Mouse (Mus musculus) liver, adult 2 months (tissue): ENCODE data around the gene Sdc1. TPM values are rescaled to one million over a fixed set of nuclear protein-coding genes. Genes with fewer than 3 reads are reported as not detected.

Experiments used
- DNase-seq: peaks from one replicate; pipeline ENCODE4 v3.0.0-alpha.2; 2011; ENCODE audit warnings: low read depth, low spot score; ENCODE audit errors: extremely low read depth
- H3K27ac ChIP-seq: fragments of 200-500 bp; replicated peaks from 2 replicates; pipeline ENCODE4 v1.5.1; 2012; ENCODE audit warnings: low read depth, mild to moderate bottlenecking, control low read depth, inconsistent platforms, low read length; ENCODE audit not compliant: insufficient read depth
- H3K27me3 ChIP-seq: fragments of 200-500 bp; 2 replicates; pipeline ENCODE4 v1.6.1; 2012; ENCODE audit warnings: mild to moderate bottlenecking, moderate library complexity, low read length, inconsistent platforms; ENCODE audit not compliant: control insufficient read depth, insufficient read depth
- H3K36me3 ChIP-seq: fragments of 200-500 bp; 2 replicates; pipeline ENCODE4 v1.6.1; 2012; ENCODE audit warnings: low read length, inconsistent platforms; ENCODE audit not compliant: control insufficient read depth, insufficient read depth
- H3K4me1 ChIP-seq: fragments of 200-500 bp; 2 replicates; pipeline ENCODE4 v1.6.1; 2011; ENCODE audit warnings: low read length; ENCODE audit not compliant: control insufficient read depth, insufficient read depth
- H3K4me3 ChIP-seq: fragments of 200-500 bp; 2 replicates; pipeline ENCODE4 v1.5.1; 2011; ENCODE audit warnings: low read depth, mild to moderate bottlenecking, control low read depth, low read length, moderate library complexity; ENCODE audit not compliant: insufficient read depth
- H3K79me2 ChIP-seq: fragments of 200-500 bp; 2 replicates; pipeline ENCODE4 v1.6.1; 2012; ENCODE audit warnings: inconsistent platforms, mild to moderate bottlenecking, low read length, moderate library complexity; ENCODE audit not compliant: control insufficient read depth, insufficient read depth
- H3K9ac ChIP-seq: fragments of 200-500 bp; 2 replicates; pipeline ENCODE4 v1.6.1; 2012; ENCODE audit warnings: low read depth, mild to moderate bottlenecking, control low read depth, inconsistent platforms, low read length
- CTCF ChIP-seq: fragments of 200-500 bp; IDR thresholded peaks from 2 replicates; pipeline ENCODE4 v1.5.1; 2011; ENCODE audit warnings: low read depth, low read length, control low read depth
- POLR2A ChIP-seq: fragments of 200-500 bp; IDR thresholded peaks from 2 replicates; pipeline ENCODE4 v1.6.1; 2011; ENCODE audit warnings: low read length, control low read depth; ENCODE audit not compliant: insufficient read depth; ENCODE audit errors: extremely low read depth
- WGBS: fragments of 180-500 bp; shearing (Covaris S2); methylation state at CpG from one replicate; pipeline ENCODE4 v1.1.7; 2018; 5-methylcytosine and 5-hydroxymethylcytosine counted together
- polyA plus RNA-seq: library from polyadenylated mRNA; depleted of rRNA; stranded (reverse); fragments of >200 nt; gene quantifications from 2 replicates; pipeline ENCODE4 v1.2.3, GENCODE M21; 2012
- total RNA-seq: library from RNA; depleted of rRNA; stranded (reverse); fragments of >200 nt; gene quantifications from 2 replicates; pipeline ENCODE4 v1.2.3, GENCODE M21; 2014

Gene Sdc1
- total and polyA plus RNA-seq, 2 experiments = 164 to 321 TPM

DNA sequence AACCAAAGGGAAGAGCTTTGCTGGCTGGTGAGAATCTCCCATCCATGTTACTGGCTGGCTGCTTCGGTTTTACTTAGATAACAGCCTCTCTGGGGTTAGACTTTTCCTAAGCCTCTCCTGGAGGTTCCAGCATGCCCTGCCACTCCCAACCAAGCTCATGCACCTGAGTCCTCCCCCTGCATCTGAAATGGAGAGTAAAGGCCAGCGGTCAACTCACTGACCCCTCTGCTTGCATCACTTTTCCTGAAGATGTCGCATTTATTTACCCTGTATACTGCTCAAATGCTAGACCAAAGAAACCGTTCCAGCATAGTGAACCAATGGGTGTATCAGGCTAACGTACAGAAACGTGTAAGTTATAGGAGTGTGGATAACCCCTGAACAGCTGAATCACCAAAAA, 38.5 kb downstream of the Sdc1 start:
- Histone ChIP-seq H3K27me3 (no peaks in the 10 kb centered on the region), H3K4me1 (peaks cover 26% of the 10 kb centered on the region), H3K4me3 (no peak overlapping the region), H3K79me2 (no peaks in the 10 kb centered on the region), H3K9ac (peak overlapping the region; percentile 3; the same call in 1 of the 2 replicates), H3K27ac (peak overlapping the region; percentile 88), H3K36me3 (no peaks in the 10 kb centered on the region)
- 26% methylated on average over 6 of the region's 6 CpGs for WGBS
- TF ChIP-seq CTCF = no peak
- no peak for TF ChIP-seq POLR2A
- peak; percentile 79 for DNase-seq

DNA sequence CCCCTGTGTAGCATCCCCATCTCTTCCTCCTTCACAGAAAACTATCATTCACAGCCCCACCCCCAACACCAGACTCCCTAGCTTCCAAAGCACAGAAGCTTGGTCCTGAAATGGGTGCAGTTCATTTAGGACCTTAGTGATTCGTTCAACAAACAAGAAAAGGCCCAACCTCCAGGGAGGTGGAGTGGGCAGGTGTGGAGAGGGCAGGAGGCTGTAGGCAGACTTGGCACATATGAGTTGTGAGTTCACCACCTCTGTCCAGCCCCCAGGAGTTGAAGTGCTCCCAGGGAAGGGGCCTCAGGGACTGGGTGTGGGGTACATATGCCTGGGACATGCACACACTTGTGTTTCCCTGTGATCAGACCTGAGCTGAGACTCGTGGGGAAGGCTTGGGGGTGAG, 39.8 kb downstream of the Sdc1 start:
- Histone ChIP-seq H3K27me3 (no peaks in the 10 kb centered on the region), H3K4me3 (no peak overlapping the region), H3K4me1 (peaks cover 26% of the 10 kb centered on the region), H3K79me2 (no peaks in the 10 kb centered on the region), H3K36me3 (no peaks in the 10 kb centered on the region), H3K9ac (0 out of 2 replicates have a peak overlapping the region, but pooled peaks have one; percentile 9), H3K27ac (peak overlapping the region; percentile 93)
- DNase-seq = peak; percentile 53
- TF ChIP-seq CTCF (no peak), POLR2A (no peak)
- 16% methylated on average over 2 of the region's 2 CpGs for WGBS

DNA sequence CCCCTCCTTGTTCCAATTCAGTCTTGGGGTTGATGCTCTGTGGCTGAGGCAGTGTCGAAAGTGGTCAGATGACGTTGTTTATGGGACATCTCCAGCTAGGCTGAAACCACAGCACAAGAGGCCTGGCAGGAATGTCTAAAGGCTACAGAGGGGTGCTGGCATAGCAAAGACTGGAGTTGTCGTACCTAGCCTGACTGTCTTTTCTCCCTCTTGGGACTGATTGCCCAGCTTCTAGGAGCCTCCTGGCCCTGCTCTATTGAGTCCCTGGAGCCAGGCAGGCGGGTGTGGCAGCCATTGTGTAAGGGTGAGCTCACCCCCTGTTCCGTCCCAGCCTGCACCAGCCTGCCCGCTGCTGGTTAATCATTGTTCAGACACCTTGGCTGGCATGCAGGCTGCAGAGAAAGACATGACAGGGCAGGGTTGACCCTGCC, 40.3 kb downstream of the Sdc1 start:
- Histone ChIP-seq H3K36me3 (no peaks in the 10 kb centered on the region), H3K9ac (peak overlapping the region; percentile 35; the same call in 1 of the 2 replicates), H3K27me3 (no peaks in the 10 kb centered on the region), H3K27ac (peak overlapping the region; percentile 93), H3K4me1 (peaks cover 26% of the 10 kb centered on the region), H3K79me2 (no peaks in the 10 kb centered on the region), H3K4me3 (no peak overlapping the region)
- DNase-seq = peak; percentile 87
- WGBS = 16% methylated on average over 6 of the region's 6 CpGs
- TF ChIP-seq POLR2A (no peak), CTCF (no peak)

DNA sequence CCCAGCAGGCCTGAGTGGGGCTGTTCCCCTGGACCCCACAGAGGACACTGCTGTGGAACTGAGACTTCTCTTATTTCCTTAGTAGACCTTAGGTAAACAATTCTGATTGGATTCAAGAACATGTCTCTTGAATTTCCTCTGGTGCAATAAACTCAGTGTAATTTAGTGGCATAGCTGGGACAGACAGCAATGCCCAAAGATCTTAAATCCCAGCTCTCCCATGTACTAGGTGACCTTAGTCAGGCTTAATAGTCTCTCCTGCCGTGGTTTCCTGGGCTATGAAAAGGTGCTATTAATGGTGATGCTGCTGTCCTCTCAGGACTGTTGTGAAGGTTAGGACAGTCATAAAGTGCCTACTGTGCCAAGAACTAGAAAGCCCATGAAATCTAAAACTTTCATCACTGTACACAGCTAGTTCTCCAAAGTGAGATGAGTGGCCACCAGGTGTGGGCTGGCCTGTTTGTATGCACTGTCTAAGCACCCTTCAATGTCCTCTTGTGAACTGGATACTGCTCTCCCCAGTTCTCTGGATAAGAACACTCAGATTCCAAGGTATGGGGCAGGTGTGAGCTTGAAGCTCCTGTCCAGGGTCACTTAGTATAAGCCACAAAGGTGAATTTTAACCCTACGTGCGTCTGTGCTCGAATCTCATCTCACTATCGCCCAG, 40.9 kb downstream of the Sdc1 start:
- Histone ChIP-seq H3K36me3 (no peaks in the 10 kb centered on the region), H3K9ac (no peak overlapping the region), H3K4me3 (no peak overlapping the region), H3K79me2 (no peaks in the 10 kb centered on the region), H3K27ac (peak overlapping the region; percentile 30), H3K27me3 (no peaks in the 10 kb centered on the region), H3K4me1 (peaks cover 26% of the 10 kb centered on the region)
- 70% methylated on average over 5 of the region's 5 CpGs for WGBS
- DNase-seq = no peak
- TF ChIP-seq POLR2A (no peak), CTCF (no peak)

DNA sequence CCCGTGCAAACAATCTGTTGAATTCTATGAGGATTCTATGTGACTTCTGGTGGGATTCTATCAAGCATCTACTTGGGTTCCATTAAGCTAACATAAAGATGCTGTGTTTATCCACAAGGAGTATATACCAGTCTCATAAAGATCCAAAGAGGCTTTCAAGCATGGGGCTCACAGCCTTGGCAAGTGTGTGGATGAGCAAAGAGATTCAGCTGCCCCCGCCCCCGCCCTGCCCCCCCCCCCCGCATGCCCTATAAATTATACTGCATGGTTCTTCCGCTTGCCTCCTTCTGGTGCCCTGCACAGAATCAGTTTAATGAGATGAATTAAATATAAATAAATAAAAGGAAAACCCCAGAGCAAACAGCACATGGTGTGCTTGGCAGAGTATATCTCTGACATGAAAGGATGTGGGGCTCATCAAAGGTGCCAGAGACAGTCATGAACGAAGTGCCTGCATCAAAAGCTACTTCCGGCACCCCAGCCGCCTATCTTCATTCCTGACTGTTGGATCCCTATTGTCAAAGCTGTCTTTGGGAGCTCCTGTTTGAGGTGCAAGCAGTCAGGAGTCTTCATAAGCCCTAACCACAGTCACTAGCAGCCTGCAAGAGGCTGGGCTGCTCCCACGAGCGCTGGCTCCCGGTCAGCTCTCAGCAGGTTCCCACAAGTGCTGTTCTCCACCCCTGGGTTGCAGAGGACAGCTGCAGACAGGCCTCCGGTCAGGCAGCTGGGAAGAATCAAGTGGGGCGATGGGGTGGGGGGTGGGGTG, 46.5 kb downstream of the Sdc1 start:
- Histone ChIP-seq H3K27me3 (no peaks in the 10 kb centered on the region), H3K79me2 (no peaks in the 10 kb centered on the region), H3K4me1 (no peaks in the 10 kb centered on the region), H3K27ac (no peak overlapping the region), H3K36me3 (no peaks in the 10 kb centered on the region), H3K4me3 (no peak overlapping the region), H3K9ac (no peak overlapping the region)
- WGBS = 70% methylated on average over 13 of the region's 13 CpGs
- no peak for TF ChIP-seq CTCF
- TF ChIP-seq POLR2A = no peak
- DNase-seq = no peak

DNA sequence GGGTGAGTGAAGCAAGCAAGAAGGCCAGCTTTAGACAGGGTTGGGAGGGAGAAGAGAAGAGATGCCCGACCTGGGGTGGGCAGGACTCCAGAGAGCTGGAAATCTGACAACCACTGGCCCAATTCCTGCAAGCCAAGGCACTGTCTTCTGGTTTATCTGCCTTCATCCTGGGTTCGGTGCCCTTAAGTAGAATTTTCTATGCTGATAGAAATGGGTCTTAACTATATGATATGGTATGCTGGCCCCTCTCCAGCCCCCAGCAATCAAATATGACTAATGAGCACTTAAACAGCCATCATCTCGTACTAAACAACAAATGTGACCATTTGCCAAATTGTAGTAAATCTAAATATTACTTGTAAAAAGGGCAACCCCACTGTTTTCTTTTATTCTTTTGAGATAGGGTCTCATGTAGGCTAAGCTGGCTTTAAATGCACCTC, 47.1 kb downstream of the Sdc1 start:
- DNase-seq = no peak
- Histone ChIP-seq H3K9ac (no peak overlapping the region), H3K4me3 (no peak overlapping the region), H3K27me3 (no peaks in the 10 kb centered on the region), H3K4me1 (no peaks in the 10 kb centered on the region), H3K36me3 (no peaks in the 10 kb centered on the region), H3K79me2 (no peaks in the 10 kb centered on the region), H3K27ac (no peak overlapping the region)
- WGBS = 61% methylated on average over 3 of the region's 3 CpGs
- no peak for TF ChIP-seq POLR2A
- no peak for TF ChIP-seq CTCF
